Mouse (Mus musculus): ENCODE measurements around the gene Fbln2. TPM values are rescaled to one million over a fixed set of nuclear protein-coding genes. Genes with fewer than 3 reads are reported as not detected.

The Fbln2 gene
- polyA plus RNA-seq, 1 experiment from 2014 or later, result 29.7 TPM

DNA sequence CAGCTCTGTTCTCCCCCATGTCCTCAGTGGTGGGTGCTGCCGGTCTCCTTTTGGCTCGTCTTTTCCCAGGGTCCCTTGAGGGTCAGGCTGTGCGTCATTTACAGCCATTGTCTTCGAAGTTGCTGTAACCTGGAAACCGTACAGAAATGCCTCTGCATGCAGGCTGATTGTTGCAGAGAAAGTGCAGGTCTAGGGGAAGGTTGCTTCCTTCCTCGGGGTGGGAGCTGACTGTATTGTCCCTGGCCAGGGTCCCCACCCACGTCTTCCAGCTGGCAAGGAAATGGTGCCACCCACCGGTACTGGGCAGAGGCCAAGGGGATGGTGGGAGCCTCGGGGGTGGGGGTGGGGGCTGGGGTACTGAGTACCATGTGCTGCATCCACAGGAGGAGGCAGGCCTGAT lies 6.2 kb downstream of the Fbln2 start:
- ATAC-seq, result peak; percentile 27; the same call in 1 of the 2 replicates
- no peak overlapping the region for H3K9ac ChIP-seq (ENCODE audit: low read depth, low read length)

DNA sequence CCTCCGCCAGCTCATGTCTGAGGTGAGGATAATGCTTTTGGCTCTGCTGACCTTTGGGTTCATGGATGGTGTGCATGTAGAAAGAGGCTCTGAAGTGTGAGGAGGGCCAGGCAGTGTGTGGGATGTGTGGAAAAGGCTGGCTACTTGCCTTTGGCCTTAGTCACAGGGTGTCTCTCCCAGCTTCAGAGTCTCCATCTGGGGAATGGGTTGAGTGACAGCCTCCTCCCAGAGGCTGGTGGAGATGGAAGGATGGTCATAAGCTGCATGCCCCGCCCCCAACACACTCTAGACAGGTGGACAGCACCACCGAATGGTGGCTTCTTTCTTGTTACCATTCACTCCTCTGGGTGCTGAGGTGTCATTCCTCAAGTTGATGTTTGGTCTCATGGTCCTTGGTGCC lies 6.6 kb downstream of the Fbln2 start:
- Histone ChIP-seq H3K4me3 (ENCODE audit: low read length) (no peak overlapping the region), H3K27me3 (replicated peaks; ENCODE audit: control insufficient read depth, insufficient read depth, low read length) (no peaks in the 10 kb centered on the region), H3K36me3 (ENCODE audit: control insufficient read depth, insufficient read depth, low read length) (no peaks in the 10 kb centered on the region), H3K4me1 (ENCODE audit: control insufficient read depth, insufficient read depth, low read depth, low read length) (peaks cover 11% of the 10 kb centered on the region), H3K9ac (ENCODE audit: low read depth, low read length) (no peak overlapping the region), H3K27ac (ENCODE audit: low read depth, low read length) (no peak overlapping the region), H3K4me2 (ENCODE audit: low read length) (no peak overlapping the region), H3K9me3 (ENCODE audit: control insufficient read depth, low read length) (no peaks in the 10 kb centered on the region)
- 78% methylated on average over 3 of the region's 3 CpGs for WGBS
- ATAC-seq, result peak; percentile 26; the same call in 1 of the 2 replicates

More for the DNA sequence above, 6.2 kb downstream of the Fbln2 start:
- no peak overlapping the region for H3K27ac ChIP-seq (ENCODE audit: low read depth, low read length)
- H3K4me2 ChIP-seq (ENCODE audit: low read length), result no peak overlapping the region
- no peak overlapping the region for H3K4me3 ChIP-seq (ENCODE audit: low read length)
- H3K9me3 ChIP-seq (ENCODE audit: control insufficient read depth, low read length), result no peaks in the 10 kb centered on the region
- 26% methylated on average over 9 of the region's 9 CpGs for WGBS
- H3K27me3 ChIP-seq (replicated peaks; ENCODE audit: control insufficient read depth, insufficient read depth, low read length), result peaks cover 2% of the 10 kb centered on the region
- H3K36me3 ChIP-seq (ENCODE audit: control insufficient read depth, insufficient read depth, low read length), result no peaks in the 10 kb centered on the region
- peaks cover 14% of the 10 kb centered on the region for H3K4me1 ChIP-seq (ENCODE audit: control insufficient read depth, insufficient read depth, low read depth, low read length)

GRCm38 (mm10) chr6:91220062-91220461 lies 7.8 kb downstream of the Fbln2 start:
- peaks cover 11% of the 10 kb centered on the region for H3K4me1 ChIP-seq (ENCODE audit: control insufficient read depth, insufficient read depth, low read depth, low read length)
- no peak overlapping the region for H3K4me3 ChIP-seq (ENCODE audit: low read length)
- H3K4me2 ChIP-seq (ENCODE audit: low read length), result no peak overlapping the region
- no peaks in the 10 kb centered on the region for H3K27me3 ChIP-seq (replicated peaks; ENCODE audit: control insufficient read depth, insufficient read depth, low read length)
- H3K9ac ChIP-seq (ENCODE audit: low read depth, low read length), result no peak overlapping the region
- no peak for ATAC-seq
- H3K36me3 ChIP-seq (ENCODE audit: control insufficient read depth, insufficient read depth, low read length), result no peaks in the 10 kb centered on the region
- H3K27ac ChIP-seq (ENCODE audit: low read depth, low read length), result no peak overlapping the region
- H3K9me3 ChIP-seq (ENCODE audit: control insufficient read depth, low read length), result no peaks in the 10 kb centered on the region

DNA sequence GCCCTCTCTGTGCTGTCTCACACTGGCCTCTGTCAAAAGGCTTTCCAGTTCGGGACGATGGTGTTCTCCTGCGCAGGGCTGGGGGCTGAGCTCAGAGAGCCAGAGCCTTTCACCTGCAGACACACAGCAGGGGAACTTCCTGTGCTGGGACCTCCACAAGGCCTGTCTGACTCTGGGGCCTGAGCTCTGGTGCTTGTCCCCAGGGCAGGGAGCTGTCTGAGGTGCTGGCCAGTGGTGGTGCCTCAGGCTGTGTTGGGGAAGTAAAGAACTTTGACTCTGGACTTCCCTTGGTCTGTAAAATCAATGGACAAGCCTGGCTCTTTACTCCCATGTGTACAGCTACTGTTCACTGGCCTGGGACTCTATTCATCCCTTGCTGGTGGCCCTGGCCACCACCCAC lies 8.8 kb downstream of the Fbln2 start:
- no peaks in the 10 kb centered on the region for H3K36me3 ChIP-seq (ENCODE audit: control insufficient read depth, insufficient read depth, low read length)
- H3K27me3 ChIP-seq (replicated peaks; ENCODE audit: control insufficient read depth, insufficient read depth, low read length), result no peaks in the 10 kb centered on the region
- H3K4me3 ChIP-seq (ENCODE audit: low read length), result no peak overlapping the region
- WGBS, result 9% methylated on average over 3 of the region's 3 CpGs
- ATAC-seq, result no peak
- H3K9me3 ChIP-seq (ENCODE audit: control insufficient read depth, low read length), result no peaks in the 10 kb centered on the region
- H3K4me2 ChIP-seq (ENCODE audit: low read length), result no peak overlapping the region
- peaks cover 14% of the 10 kb centered on the region for H3K4me1 ChIP-seq (ENCODE audit: control insufficient read depth, insufficient read depth, low read depth, low read length)
- H3K27ac ChIP-seq (ENCODE audit: low read depth, low read length), result no peak overlapping the region
- H3K9ac ChIP-seq (ENCODE audit: low read depth, low read length), result no peak overlapping the region

GRCm38 (mm10) chr6:91222694-91223346 lies 10.6 kb downstream of the Fbln2 start:
- H3K4me2 ChIP-seq (ENCODE audit: low read length), result no peak overlapping the region
- no peaks in the 10 kb centered on the region for H3K36me3 ChIP-seq (ENCODE audit: control insufficient read depth, insufficient read depth, low read length)
- 78% methylated on average over 10 of the region's 10 CpGs for WGBS
- ATAC-seq, result no peak
- H3K9ac ChIP-seq (ENCODE audit: low read depth, low read length), result no peak overlapping the region
- H3K4me3 ChIP-seq (ENCODE audit: low read length), result no peak overlapping the region
- H3K27me3 ChIP-seq (replicated peaks; ENCODE audit: control insufficient read depth, insufficient read depth, low read length), result no peaks in the 10 kb centered on the region
- H3K4me1 ChIP-seq (ENCODE audit: control insufficient read depth, insufficient read depth, low read depth, low read length), result peaks cover 12% of the 10 kb centered on the region
- H3K27ac ChIP-seq (ENCODE audit: low read depth, low read length), result no peak overlapping the region
- H3K9me3 ChIP-seq (ENCODE audit: control insufficient read depth, low read length), result no peaks in the 10 kb centered on the region

DNA sequence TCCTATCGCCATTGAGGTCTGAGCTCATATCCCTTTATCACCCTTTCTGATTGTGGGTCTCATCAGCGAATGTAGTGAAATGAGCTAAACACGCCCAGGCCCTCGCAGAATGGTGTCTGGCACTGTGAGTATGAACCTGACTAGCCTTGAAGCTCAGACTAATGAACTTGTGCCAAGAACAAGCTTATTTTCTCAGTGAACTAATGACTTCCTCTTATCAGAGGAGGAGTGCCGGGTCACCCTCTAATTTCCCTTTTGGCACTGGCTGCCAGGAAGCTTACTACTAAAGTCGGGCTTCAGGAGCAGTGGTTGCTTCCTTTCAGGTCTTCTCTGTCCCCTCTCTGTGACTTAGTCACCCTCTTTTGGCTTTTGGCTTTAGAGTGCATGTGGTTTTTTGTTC lies 12.7 kb downstream of the Fbln2 start:
- H3K36me3 ChIP-seq (ENCODE audit: control insufficient read depth, insufficient read depth, low read length), result no peaks in the 10 kb centered on the region
- no peaks in the 10 kb centered on the region for H3K9me3 ChIP-seq (ENCODE audit: control insufficient read depth, low read length)
- ATAC-seq, result no peak
- no peak overlapping the region for H3K27ac ChIP-seq (ENCODE audit: low read depth, low read length)
- peaks cover 7% of the 10 kb centered on the region for H3K4me1 ChIP-seq (ENCODE audit: control insufficient read depth, insufficient read depth, low read depth, low read length)
- H3K4me2 ChIP-seq (ENCODE audit: low read length), result no peak overlapping the region
- no peak overlapping the region for H3K9ac ChIP-seq (ENCODE audit: low read depth, low read length)
- H3K4me3 ChIP-seq (ENCODE audit: low read length), result no peak overlapping the region
- WGBS, result 87% methylated on average over 6 of the region's 6 CpGs
- no peaks in the 10 kb centered on the region for H3K27me3 ChIP-seq (replicated peaks; ENCODE audit: control insufficient read depth, insufficient read depth, low read length)

GRCm38 (mm10) chr6:91225346-91225745 lies 13.1 kb downstream of the Fbln2 start:
- ATAC-seq, result no peak
- H3K4me1 ChIP-seq (ENCODE audit: control insufficient read depth, insufficient read depth, low read depth, low read length), result peaks cover 5% of the 10 kb centered on the region
- 64% methylated on average over 4 of the region's 4 CpGs for WGBS
- no peak overlapping the region for H3K4me2 ChIP-seq (ENCODE audit: low read length)
- no peak overlapping the region for H3K9ac ChIP-seq (ENCODE audit: low read depth, low read length)
- H3K27me3 ChIP-seq (replicated peaks; ENCODE audit: control insufficient read depth, insufficient read depth, low read length), result no peaks in the 10 kb centered on the region
- no peaks in the 10 kb centered on the region for H3K9me3 ChIP-seq (ENCODE audit: control insufficient read depth, low read length)
- H3K36me3 ChIP-seq (ENCODE audit: control insufficient read depth, insufficient read depth, low read length), result no peaks in the 10 kb centered on the region
- H3K4me3 ChIP-seq (ENCODE audit: low read length), result no peak overlapping the region
- no peak overlapping the region for H3K27ac ChIP-seq (ENCODE audit: low read depth, low read length)

DNA sequence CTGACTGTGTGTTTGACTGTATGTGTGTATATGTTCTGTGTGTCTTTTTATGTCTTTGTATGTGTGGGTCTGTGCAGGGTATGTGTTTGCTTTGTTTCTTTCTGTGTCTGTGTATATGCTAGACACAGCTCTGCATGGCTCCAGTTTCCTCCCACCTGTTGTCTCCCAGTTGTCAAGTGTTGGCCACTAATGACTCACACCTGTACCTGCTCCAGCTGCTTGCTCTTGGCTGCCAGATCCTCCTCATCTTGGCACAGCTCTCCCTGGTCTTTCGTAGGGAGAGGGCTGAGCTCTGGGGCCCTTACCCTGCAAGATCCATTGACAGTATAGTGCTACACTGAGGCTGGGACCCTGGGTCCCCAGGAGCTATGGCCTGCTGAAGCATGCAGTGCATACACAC lies 13.8 kb downstream of the Fbln2 start:
- no peak overlapping the region for H3K9ac ChIP-seq (ENCODE audit: low read depth, low read length)
- peaks cover 5% of the 10 kb centered on the region; the same call in 1 of the 2 replicates for H3K4me1 ChIP-seq (ENCODE audit: control insufficient read depth, insufficient read depth, low read depth, low read length)
- H3K27ac ChIP-seq (ENCODE audit: low read depth, low read length), result no peak overlapping the region
- H3K9me3 ChIP-seq (ENCODE audit: control insufficient read depth, low read length), result no peaks in the 10 kb centered on the region
- H3K4me2 ChIP-seq (ENCODE audit: low read length), result no peak overlapping the region
- ATAC-seq, result no peak
- no peak overlapping the region for H3K4me3 ChIP-seq (ENCODE audit: low read length)
- no peaks in the 10 kb centered on the region for H3K36me3 ChIP-seq (ENCODE audit: control insufficient read depth, insufficient read depth, low read length)
- H3K27me3 ChIP-seq (replicated peaks; ENCODE audit: control insufficient read depth, insufficient read depth, low read length), result no peaks in the 10 kb centered on the region
- 64% methylated on average over 1 of the region's 1 CpGs for WGBS

DNA sequence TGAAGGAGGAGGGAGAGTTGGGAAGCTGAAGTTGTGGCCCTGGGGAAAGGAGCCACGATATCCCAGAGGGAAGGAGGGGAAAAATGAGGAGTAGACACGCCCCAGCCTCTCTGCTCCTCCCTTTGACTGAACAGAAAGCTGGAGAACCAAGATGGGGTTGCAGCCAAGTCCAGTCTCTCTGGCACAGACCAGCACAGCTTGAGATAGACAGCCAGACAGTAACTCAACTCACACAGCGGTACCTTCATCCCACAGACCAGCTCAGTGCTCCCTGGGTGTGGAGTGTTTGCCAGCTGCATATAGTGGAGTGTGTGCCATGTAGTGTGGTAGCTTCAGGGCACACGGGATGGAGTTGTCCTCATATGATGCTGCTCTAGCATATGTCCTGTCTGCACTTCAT lies 16.7 kb downstream of the Fbln2 start:
- 63% methylated on average over 4 of the region's 4 CpGs for WGBS

More for the DNA sequence above, 16.7 kb downstream of the Fbln2 start:
- Histone ChIP-seq H3K36me3 (ENCODE audit: control insufficient read depth, insufficient read depth, low read length) (no peaks in the 10 kb centered on the region), H3K9me3 (ENCODE audit: control insufficient read depth, low read length) (no peaks in the 10 kb centered on the region), H3K27ac (ENCODE audit: low read depth, low read length) (no peak overlapping the region), H3K4me2 (ENCODE audit: low read length) (no peak overlapping the region), H3K9ac (ENCODE audit: low read depth, low read length) (no peak overlapping the region), H3K27me3 (replicated peaks; ENCODE audit: control insufficient read depth, insufficient read depth, low read length) (no peaks in the 10 kb centered on the region), H3K4me1 (ENCODE audit: control insufficient read depth, insufficient read depth, low read depth, low read length) (peaks cover 15% of the 10 kb centered on the region; the same call in 1 of the 2 replicates), H3K4me3 (ENCODE audit: low read length) (no peak overlapping the region)
- ATAC-seq, result peak; percentile 24; the same call in 1 of the 2 replicates
